Mouse (Mus musculus) CD8-positive naive resting alpha-beta T cell, adult 2 months (primary cell): ENCODE data around the gene Olfr229.
"Not testable (repeated sequence)": the region's sequence is repeated elsewhere in the genome, so short reads cannot be mapped to it uniquely, and the experiment has no call there.

ENCODE experiments used
- DNase-seq, 2 experiments: peaks; one replicate each; pipeline ENCODE4 v3.0.0; 2022; ENCODE audit warnings: low read depth in 2 of 2, low spot score in 2 of 2

The Olfr229 gene

GRCm38 (mm10) chr9:39907036-39907435, at the start of gene Olfr229:
Gene Olfr229 (plus strand): TSS chr9:39907336.
- DNase-seq = no peak

- DNase-seq = no peak
These were observed 41.0 kb upstream of the Olfr229 start, which contains the start of gene Olfr972 for GRCm38 (mm10) chr9:39866122-39866521. Gene Olfr972 (plus strand): TSS chr9:39866422.

- not testable (repeated sequence) for DNase-seq
These were observed 35.1 kb upstream of the Olfr229 start for GRCm38 (mm10) chr9:39871986-39872385.

- not testable (repeated sequence) for DNase-seq
These were observed 29.4 kb upstream of the Olfr229 start for GRCm38 (mm10) chr9:39877541-39878396.

- no peak for DNase-seq
These were observed 2.0 kb upstream of the Olfr229 start for GRCm38 (mm10) chr9:39905106-39905505.

- no peak for DNase-seq
These were observed 2.8 kb downstream of the Olfr229 start for GRCm38 (mm10) chr9:39909939-39910338.

- not testable (repeated sequence) for DNase-seq
These were observed 21.1 kb downstream of the Olfr229 start for GRCm38 (mm10) chr9:39927975-39928836.

GRCm38 (mm10) chr9:39928837-39929236, 21.7 kb downstream of the Olfr229 start:
- not testable (repeated sequence) for DNase-seq

GRCm38 (mm10) chr9:39937201-39937600, 30.1 kb downstream of the Olfr229 start, which contains the start of gene Olfr974:
Gene Olfr974 (plus strand): TSS chr9:39937501.
- no peak for DNase-seq

- no peak for DNase-seq
These were observed 44.8 kb downstream of the Olfr229 start, which contains the start of gene Olfr975 for GRCm38 (mm10) chr9:39951946-39952345. Gene Olfr975 (minus strand): TSS chr9:39952046.

- not testable (repeated sequence) for DNase-seq
These were observed 53.9 kb downstream of the Olfr229 start, which contains the start of gene Olfr976 for GRCm38 (mm10) chr9:39961033-39961432. Gene Olfr976 (minus strand): TSS chr9:39961133.
